Mouse (Mus musculus): ENCODE data around the gene Galntl6. TPM values are rescaled to one million over a fixed set of nuclear protein-coding genes. Genes with fewer than 3 reads are reported as not detected.

Gene Galntl6
- polyA plus RNA-seq, 1 experiment = not detected

DNA sequence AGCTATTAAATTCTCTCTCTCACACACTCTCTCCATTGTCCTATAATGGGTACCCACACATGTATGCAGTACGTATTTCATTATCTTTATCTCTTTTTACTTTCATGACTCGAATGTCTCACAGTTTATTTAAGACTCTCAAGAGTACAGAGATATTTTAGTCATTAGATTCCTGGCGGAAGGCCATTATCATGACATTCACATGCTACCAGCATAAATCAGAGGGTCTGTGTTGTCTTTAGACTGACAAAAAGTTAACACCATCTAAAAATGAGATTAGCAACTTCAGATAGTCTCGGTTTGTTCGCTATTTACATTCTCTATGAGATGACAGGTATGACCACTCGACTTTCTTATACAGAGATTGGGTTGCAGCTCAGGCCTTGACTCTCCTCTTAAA lies 985.4 kb downstream of the Galntl6 start:
- Histone ChIP-seq H3K27me3 (ENCODE audit: control insufficient read depth, insufficient read depth, low read length) (no peaks in the 10 kb centered on the region), H3K4me3 (ENCODE audit: control insufficient read depth, insufficient read depth, low read length) (no peak overlapping the region), H3K4me1 (replicated peaks; ENCODE audit: control insufficient read depth, insufficient read depth, low read length) (no peaks in the 10 kb centered on the region), H3K36me3 (ENCODE audit: control insufficient read depth, insufficient read depth, low read length) (no peaks in the 10 kb centered on the region), H3K27ac (ENCODE audit: control insufficient read depth, insufficient read depth, low read length) (no peak overlapping the region)
- TF ChIP-seq CTCF (IDR thresholded peaks at IDR 0.05; ENCODE audit: borderline replicate concordance, control insufficient read depth, extremely low read depth, insufficient read depth, low read length, poor library complexity) (no peak), POLR2A (IDR thresholded peaks at IDR 0.05; ENCODE audit: control insufficient read depth, extremely low read depth, insufficient read depth, low read length, poor library complexity) (no peak)
- DNase-seq = no peak
- WGBS = 91% methylated on average over 6 of the region's 6 CpGs

- no peak overlapping the region for H3K27ac ChIP-seq (ENCODE audit: control insufficient read depth, insufficient read depth, low read length)
- WGBS = 91% methylated on average over 6 of the region's 6 CpGs
- DNase-seq = no peak
- H3K4me1 ChIP-seq (replicated peaks; ENCODE audit: control insufficient read depth, insufficient read depth, low read length) = no peaks in the 10 kb centered on the region
- H3K4me3 ChIP-seq (ENCODE audit: control insufficient read depth, insufficient read depth, low read length) = no peak overlapping the region
- no peaks in the 10 kb centered on the region for H3K27me3 ChIP-seq (ENCODE audit: control insufficient read depth, insufficient read depth, low read length)
- TF ChIP-seq POLR2A (IDR thresholded peaks at IDR 0.05; ENCODE audit: control insufficient read depth, extremely low read depth, insufficient read depth, low read length, poor library complexity) (no peak), CTCF (IDR thresholded peaks at IDR 0.05; ENCODE audit: borderline replicate concordance, control insufficient read depth, extremely low read depth, insufficient read depth, low read length, poor library complexity) (no peak)
- no peaks in the 10 kb centered on the region for H3K36me3 ChIP-seq (ENCODE audit: control insufficient read depth, insufficient read depth, low read length)
Observed at GRCm38 (mm10) chr8:57923556-57923955, 988.9 kb downstream of the Galntl6 start.

- Histone ChIP-seq H3K27me3 (ENCODE audit: control insufficient read depth, insufficient read depth, low read length) (no peaks in the 10 kb centered on the region), H3K4me1 (replicated peaks; ENCODE audit: control insufficient read depth, insufficient read depth, low read length) (no peaks in the 10 kb centered on the region), H3K4me3 (ENCODE audit: control insufficient read depth, insufficient read depth, low read length) (no peak overlapping the region), H3K27ac (ENCODE audit: control insufficient read depth, insufficient read depth, low read length) (no peak overlapping the region), H3K36me3 (ENCODE audit: control insufficient read depth, insufficient read depth, low read length) (no peaks in the 10 kb centered on the region)
- no peak for DNase-seq
- no peak for TF ChIP-seq POLR2A (IDR thresholded peaks at IDR 0.05; ENCODE audit: control insufficient read depth, extremely low read depth, insufficient read depth, low read length, poor library complexity)
- TF ChIP-seq CTCF (IDR thresholded peaks at IDR 0.05; ENCODE audit: borderline replicate concordance, control insufficient read depth, extremely low read depth, insufficient read depth, low read length, poor library complexity) = no peak
- WGBS = 93% methylated on average over 6 of the region's 6 CpGs
Observed at GRCm38 (mm10) chr8:57923130-57923529, 989.3 kb downstream of the Galntl6 start.

- Histone ChIP-seq H3K27me3 (ENCODE audit: control insufficient read depth, insufficient read depth, low read length) (no peaks in the 10 kb centered on the region), H3K36me3 (ENCODE audit: control insufficient read depth, insufficient read depth, low read length) (no peaks in the 10 kb centered on the region), H3K4me3 (ENCODE audit: control insufficient read depth, insufficient read depth, low read length) (no peak overlapping the region), H3K27ac (ENCODE audit: control insufficient read depth, insufficient read depth, low read length) (no peak overlapping the region), H3K4me1 (replicated peaks; ENCODE audit: control insufficient read depth, insufficient read depth, low read length) (no peaks in the 10 kb centered on the region)
- TF ChIP-seq POLR2A (IDR thresholded peaks at IDR 0.05; ENCODE audit: control insufficient read depth, extremely low read depth, insufficient read depth, low read length, poor library complexity) (no peak), CTCF (IDR thresholded peaks at IDR 0.05; ENCODE audit: borderline replicate concordance, control insufficient read depth, extremely low read depth, insufficient read depth, low read length, poor library complexity) (no peak)
- DNase-seq = no peak
- 92% methylated on average over 6 of the region's 6 CpGs for whole genome bisulfite sequencing
Observed at GRCm38 (mm10) chr8:57922214-57923070, 990.0 kb downstream of the Galntl6 start.

GRCm38 (mm10) chr8:57920326-57920903 lies 992.0 kb downstream of the Galntl6 start:
- H3K27ac ChIP-seq (ENCODE audit: control insufficient read depth, insufficient read depth, low read length) = no peak overlapping the region
- WGBS = 70% methylated on average over 3 of the region's 3 CpGs
- no peaks in the 10 kb centered on the region for H3K4me1 ChIP-seq (replicated peaks; ENCODE audit: control insufficient read depth, insufficient read depth, low read length)
- no peak overlapping the region for H3K4me3 ChIP-seq (ENCODE audit: control insufficient read depth, insufficient read depth, low read length)
- no peak for TF ChIP-seq POLR2A (IDR thresholded peaks at IDR 0.05; ENCODE audit: control insufficient read depth, extremely low read depth, insufficient read depth, low read length, poor library complexity)
- TF ChIP-seq CTCF (IDR thresholded peaks at IDR 0.05; ENCODE audit: borderline replicate concordance, control insufficient read depth, extremely low read depth, insufficient read depth, low read length, poor library complexity) = no peak
- H3K27me3 ChIP-seq (ENCODE audit: control insufficient read depth, insufficient read depth, low read length) = no peaks in the 10 kb centered on the region
- DNase-seq = no peak
- H3K36me3 ChIP-seq (ENCODE audit: control insufficient read depth, insufficient read depth, low read length) = no peaks in the 10 kb centered on the region

GRCm38 (mm10) chr8:57918720-57919640 lies 993.5 kb downstream of the Galntl6 start:
- 86% methylated on average over 9 of the region's 9 CpGs for WGBS
- DNase-seq = no peak
- H3K36me3 ChIP-seq (ENCODE audit: control insufficient read depth, insufficient read depth, low read length) = no peaks in the 10 kb centered on the region
- no peaks in the 10 kb centered on the region for H3K27me3 ChIP-seq (ENCODE audit: control insufficient read depth, insufficient read depth, low read length)
- H3K4me1 ChIP-seq (replicated peaks; ENCODE audit: control insufficient read depth, insufficient read depth, low read length) = no peaks in the 10 kb centered on the region
- H3K4me3 ChIP-seq (ENCODE audit: control insufficient read depth, insufficient read depth, low read length) = no peak overlapping the region
- TF ChIP-seq CTCF (IDR thresholded peaks at IDR 0.05; ENCODE audit: borderline replicate concordance, control insufficient read depth, extremely low read depth, insufficient read depth, low read length, poor library complexity) = no peak
- TF ChIP-seq POLR2A (IDR thresholded peaks at IDR 0.05; ENCODE audit: control insufficient read depth, extremely low read depth, insufficient read depth, low read length, poor library complexity) = no peak
- H3K27ac ChIP-seq (ENCODE audit: control insufficient read depth, insufficient read depth, low read length) = no peak overlapping the region

Data from thymus, adult 2 months (tissue).